Mouse (Mus musculus) layer of hippocampus, adult 8-10 months (tissue): Measurements from ENCODE around the gene Rab5b. TPM values are rescaled to one million over a fixed set of nuclear protein-coding genes. Genes with fewer than 3 reads are reported as not detected.
"Not testable (repeated sequence)": the region's sequence is repeated elsewhere in the genome, so short reads cannot be mapped to it uniquely, and the experiment has no call there.

Experiments
- DNase-seq, 2 experiments: peaks; one replicate each; pipeline ENCODE4 v3.0.0; 2022; ENCODE audit warnings: low spot score in 2 of 2
- total RNA-seq, 4 experiments: library from RNA; stranded (reverse); gene quantifications; 2 replicates each; pipeline ENCODE4 v1.2.4; 2022

Rab5b gene
- 100 to 1,000 TPM; 132 to 151 (median 135) TPM for total RNA-seq

DNA sequence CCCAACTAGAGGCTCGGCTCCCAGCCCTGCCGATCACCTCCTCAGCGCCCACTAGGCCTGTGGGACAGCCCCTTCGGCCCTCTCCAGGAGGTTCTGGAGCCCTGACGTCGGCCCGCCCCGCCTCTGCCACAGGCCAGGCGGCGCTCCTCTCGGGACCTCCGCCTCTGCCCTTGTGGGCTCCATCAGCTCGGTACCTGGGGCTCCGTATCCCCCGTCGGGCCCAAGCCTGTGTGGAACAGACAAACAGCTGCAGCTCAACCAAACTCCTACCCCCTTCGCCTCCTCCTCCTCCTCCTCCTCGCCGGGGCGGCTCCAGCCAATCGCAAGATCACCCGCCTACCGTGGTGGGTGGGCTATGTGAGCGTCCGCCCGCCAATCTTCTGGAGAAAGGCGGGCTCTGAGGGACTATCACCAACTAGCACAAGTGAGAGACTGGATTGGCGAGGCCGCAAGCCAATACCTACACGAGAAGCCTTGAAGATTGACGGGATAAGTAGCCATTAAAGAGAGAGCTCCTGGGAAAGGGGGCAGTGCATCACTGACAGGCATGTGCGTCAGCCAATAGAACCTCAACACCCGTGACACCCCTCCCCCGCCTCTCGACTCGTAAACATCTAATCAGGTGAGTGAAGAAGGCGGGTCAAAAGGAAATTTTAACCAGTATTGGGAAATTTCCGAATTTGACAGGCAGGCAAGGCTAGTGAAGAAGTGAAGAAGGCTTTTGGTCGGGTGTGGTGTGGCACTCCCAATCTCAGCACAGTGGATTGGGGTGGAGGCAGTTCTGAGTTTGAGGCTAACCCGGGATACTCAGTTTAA lies at the start of gene Rab5b:
Gene Rab5b, minus strand, starts transcription at position 273 of the 816 bp plus-strand sequence.
- peak; percentile 100 for DNase-seq

DNA sequence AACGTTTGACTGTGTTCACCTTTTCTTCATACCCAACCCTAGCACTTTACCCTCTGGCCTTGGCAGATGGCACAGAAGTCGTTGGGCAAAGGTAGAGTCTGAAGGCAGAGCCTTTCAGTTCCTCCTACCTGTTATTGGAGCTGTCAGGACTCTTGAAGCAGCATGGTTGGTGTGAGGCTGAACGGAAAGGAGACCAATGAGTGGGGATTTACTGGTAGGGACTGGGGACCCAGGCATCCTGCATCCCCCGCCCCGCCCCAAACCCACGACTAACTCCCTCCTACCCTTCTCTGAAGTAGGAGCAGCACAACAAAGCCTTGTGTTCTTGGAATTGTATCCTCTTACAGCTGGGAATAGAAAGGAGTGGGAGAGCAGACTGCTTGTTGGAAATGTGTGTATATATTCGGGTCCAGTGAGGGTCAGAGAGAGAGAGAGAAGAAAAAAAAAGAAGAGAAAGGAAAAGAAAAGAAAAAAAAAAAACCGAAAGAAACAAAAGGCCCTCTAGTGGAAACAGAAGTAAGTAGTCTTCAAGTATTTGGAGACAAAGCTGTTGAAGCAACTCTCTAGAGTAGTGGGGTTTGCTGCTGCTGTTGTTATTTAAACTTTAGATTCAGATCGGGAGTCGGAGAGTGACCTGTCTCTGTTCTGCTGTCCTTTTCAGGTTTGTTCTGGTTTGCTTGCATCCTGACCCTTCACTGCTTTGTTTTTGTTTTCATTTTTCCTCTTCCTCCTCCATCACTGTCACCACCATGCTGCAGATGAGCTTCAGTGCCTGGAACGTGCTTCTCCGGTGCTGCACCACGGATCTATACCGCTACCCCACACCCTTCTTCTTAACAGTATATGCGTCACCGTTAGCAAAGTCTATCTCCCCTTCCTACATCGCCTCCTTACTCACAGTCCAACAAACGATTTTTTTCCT lies 48.9 kb upstream of the Rab5b start, which contains the start of gene Dgka:
Gene Dgka, minus strand, starts transcription at position 176 of the 922 bp plus-strand sequence.
- no peak for DNase-seq

DNA sequence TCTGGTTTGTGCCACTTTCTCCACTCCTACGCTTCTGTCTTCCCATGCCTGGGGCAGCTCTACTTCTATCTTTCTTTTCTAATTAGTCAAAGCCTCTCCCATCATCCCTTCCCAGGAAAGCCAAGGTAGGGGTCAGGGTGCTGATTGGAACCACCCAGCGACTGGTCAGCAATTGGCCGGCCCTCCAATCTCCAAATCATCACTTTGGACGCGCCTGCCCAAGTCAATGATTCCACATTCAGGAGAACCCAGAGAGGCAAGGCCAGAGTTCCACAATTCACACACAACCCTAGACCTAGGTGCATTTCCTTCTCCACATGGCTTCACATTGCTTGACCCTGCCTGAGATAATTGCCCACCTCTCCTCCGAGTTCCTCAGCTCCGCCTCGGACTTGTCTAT lies 48.1 kb upstream of the Rab5b start:
- no peak for DNase-seq

DNA sequence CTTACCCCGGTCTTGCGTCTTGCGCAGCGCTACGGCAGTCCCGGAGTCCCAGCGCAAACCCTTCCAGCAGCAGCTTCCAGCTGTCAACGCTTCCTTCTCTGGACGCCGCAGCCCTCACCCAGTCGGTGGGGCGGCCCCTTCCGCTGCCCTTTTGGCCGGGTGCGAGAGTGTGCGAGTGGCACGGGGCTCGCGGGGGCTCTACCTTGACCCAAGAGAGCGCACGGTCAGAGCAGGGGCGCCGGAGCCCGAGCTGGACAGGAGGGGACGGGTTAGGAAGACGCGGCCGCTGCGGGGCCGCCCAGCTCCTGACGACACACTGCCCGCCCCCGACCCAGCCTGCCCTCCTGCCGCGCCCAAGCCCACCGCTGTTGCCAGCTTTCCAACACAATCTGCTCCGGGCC lies 47.7 kb upstream of the Rab5b start:
- peak in 1 of 2 experiments; percentile 28 for DNase-seq

DNA sequence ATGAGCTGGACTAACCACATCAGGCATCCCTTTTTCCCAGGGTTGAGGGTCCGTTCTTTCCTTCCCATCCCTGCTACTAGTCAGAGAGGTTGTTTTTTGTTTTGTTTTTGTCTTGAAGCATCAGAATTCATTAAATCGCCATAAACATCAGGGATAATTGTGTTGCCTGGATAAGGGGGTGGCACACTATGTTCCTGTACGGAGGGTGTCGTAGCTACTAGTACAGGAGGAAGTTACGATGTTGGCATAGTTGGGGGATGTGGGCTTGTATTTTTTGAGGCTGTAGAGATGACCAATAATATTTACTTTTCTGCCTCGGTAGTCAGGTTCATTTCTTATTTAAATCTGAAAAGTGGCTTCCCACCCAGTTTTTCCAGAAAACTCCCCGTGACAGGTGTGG lies 47.2 kb upstream of the Rab5b start:
- no peak for DNase-seq

DNA sequence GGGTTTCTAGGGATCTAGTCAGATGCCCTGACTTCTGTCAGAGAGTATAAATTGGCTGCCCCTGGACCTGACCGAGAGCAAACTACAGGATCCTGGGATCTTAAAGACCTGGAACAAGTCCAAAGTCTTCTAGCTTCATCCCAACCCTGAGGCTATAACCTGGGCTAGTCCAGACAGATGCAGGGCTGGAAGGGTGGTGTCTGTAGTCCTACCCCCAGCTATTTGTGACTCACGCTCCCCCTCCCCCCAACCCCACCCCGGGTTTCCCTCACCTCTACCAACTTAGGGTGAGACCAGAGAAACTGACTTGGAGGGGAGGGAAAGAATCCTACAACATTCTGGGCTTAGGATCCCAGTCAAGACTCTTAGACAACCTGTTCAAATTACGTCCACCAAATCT lies 46.6 kb upstream of the Rab5b start:
- no peak for DNase-seq

DNA sequence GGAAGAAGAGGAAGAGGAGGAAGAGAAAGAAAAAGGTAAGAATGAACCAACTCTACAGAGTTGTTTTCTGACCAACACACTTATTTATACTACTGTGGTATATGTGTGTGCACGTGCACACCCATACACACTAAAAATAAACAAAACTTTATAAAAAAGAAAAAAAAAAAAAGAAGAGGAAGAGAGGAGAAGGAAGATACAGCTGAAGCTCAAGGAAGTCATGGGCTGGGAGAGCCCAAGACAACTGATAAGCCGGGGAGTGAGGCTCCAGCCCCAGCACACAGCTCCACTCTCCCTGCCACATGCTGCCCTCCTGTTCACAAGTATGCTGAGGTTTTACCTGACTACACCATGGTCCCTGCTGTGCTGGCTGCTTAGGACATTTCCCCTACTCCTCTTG lies 44.2 kb upstream of the Rab5b start:
- no peak for DNase-seq

DNA sequence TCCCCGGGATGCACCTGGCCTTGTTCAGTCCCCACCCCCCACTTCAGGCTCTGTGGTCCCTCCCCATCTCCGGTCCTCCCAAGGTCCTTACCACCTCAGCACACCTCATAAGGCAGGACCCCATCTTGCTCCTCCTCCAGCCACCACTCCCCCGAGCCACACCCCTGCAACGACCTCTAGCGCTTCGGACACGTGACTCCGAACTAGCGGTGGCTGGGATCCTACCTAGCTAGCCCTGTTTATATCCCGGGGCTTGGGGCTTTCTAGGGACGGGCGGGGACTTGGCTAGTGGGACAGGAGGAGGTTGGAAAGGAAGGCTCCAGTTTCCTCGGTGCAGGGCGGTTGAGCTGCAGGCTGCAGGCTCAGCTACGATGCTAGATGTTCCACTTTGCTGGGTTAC lies 41.4 kb upstream of the Rab5b start:
- DNase-seq: no peak

DNA sequence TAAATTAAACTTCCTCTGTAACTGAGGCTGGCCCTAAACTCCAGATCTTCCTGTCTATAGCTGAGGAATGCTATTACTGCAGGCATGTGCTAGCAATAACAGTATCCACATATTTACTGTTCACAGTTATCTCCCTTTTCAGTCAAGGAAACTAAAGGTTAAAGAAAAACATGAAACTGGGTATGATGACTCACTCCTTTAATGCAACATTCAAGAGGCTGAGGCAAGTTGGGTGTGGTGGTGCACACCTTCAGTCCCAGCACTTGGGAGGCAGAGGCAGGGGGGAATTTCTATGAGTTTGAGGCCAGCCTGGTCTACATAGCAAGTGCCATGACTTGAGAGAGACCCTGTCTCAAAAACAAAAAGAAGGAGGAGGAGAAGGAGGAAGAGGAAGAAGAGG lies 35.9 kb upstream of the Rab5b start:
- no peak for DNase-seq

DNA sequence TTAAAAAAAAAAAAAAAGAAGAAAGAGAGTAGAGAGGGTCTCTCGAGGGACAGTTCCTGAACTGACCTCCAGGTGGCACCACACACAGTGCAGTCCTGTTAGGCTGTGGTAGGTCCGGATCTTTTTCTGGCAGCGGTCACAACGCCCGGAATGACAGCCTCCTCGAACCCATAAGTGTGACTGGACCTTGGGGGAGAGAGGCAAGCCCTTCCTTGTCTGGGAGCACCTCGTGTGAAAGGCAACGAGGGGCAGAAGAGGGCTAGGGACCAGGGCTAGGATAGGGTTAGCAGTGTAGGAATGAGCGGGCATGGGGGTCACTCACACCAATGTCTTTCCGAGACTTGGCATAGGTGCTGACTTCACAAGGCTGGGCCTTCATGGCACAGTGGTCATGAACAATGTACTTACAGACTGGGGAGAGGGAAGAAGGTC lies 35.0 kb upstream of the Rab5b start:
- peak in 1 of 2 experiments; percentile 69 for DNase-seq

DNA sequence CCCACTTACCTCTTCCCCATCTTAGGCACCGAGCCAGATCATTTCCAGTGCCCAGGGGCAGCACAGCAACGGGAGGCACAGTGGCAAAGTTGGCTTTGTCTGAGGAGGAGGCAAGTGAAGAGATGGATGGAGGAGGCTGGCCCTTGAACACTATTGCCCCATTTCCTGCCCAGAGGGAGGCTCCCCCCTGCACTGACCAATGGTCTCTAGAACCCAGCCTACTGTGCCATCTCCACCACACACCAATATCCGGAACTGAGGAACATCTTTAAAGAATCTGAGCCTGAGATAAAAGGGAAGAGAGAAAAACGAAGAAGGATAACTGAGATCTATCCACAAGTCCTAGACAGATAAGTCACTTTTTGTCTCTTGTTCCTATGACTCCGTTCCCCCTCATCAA lies 32.0 kb upstream of the Rab5b start:
- no peak for DNase-seq

DNA sequence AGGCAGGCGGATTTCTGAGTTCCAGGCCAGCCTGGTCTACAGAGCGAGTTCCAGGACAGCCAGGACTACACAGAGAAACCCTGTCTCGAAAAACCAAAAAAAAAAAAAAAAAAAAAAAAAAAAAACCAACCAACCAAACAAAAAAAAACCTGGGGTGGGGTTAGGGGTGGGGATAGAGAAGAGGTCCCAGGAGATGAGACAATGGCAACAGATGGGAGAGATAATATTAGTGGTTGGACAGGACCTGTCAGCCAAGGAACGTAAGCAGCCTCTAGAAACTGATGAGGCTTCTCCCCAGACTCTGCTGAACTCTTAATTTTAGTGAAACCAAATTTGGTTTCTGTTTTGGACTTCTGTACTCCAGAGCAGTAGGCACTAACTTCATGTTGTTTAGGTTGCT lies 29.4 kb upstream of the Rab5b start:
- DNase-seq: not testable (repeated sequence)

DNA sequence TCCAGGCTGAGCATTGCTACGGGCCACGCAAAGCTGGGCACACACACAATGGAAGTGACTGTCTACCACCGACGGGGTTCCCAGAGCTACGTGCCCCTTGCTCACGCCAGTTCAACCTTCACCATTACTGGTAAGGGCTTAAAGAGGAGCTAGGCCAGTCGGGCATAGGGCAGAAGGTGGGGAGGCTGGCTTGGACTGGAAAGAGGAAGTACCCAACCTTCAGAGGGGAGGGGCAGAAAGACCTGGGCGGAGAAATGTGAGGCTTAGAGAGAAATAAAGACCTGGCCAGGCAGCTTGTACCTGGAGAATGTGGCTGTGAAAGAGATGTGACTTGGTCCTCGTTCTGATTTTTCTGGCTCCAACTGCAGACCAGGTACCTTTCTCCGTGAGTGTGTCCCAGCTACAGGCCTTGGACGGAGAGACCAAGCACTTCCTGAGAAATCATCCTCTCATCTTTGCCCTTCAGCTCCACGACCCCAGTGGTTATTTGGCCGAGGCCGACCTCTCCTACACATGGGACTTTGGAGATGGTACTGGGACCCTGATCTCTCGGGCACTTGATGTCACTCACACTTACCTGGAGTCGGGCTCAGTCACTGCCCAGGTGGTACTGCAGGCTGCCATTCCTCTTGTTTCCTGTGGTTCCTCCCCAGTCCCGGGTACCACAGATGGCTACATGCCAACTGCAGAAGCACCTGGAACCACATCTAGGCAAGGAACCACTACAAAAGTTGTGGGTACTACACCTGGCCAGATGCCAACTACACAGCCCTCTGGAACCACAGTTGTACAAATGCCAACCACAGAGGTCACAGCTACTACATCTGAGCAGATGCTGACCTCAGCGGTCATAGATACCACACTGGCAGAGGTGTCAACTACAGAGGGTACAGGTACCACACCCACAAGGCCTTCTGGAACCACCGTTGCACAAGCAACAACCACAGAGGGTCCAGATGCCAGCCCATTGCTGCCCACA lies 19.8 kb upstream of the Rab5b start:
- DNase-seq: no peak

DNA sequence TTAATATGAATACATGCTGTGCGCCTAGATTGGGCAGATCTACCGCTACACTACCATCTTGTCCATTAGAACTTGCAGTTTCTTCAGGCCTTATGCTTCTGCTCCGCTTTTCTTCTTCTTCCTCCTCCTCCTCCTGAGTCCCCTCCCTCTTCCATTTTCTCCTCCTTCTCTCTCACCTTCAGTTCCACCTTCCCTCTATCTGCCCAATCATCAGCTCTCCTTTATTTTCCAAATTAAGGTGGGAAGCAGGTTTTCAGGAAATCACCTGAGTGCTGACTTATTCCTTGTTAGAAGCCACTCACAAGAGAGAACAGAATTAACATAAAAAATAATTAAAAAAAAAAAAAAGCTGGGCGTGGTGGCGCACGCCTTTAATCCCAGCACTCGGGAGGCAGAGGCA lies 15.3 kb upstream of the Rab5b start:
- DNase-seq: not testable (repeated sequence)

DNA sequence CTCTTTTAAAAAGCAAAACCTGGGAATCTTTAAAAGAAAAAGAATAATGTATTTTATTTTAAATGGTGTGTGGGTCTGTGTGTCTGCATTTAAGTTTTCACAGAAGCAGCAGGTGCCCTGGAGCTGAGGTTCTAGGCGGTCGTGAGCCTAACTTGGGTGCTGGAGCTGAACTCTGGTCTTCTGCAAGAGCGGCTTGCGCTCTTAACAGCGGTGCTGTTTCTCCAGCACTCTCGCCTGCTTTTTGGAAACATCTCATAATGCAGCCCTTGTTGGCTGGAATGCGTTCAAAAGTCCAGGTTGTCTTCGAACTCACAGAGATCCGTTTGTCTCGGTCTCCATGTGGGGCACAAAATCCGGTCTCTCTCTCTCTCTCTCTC lies 9.2 kb upstream of the Rab5b start:
- no peak for DNase-seq

DNA sequence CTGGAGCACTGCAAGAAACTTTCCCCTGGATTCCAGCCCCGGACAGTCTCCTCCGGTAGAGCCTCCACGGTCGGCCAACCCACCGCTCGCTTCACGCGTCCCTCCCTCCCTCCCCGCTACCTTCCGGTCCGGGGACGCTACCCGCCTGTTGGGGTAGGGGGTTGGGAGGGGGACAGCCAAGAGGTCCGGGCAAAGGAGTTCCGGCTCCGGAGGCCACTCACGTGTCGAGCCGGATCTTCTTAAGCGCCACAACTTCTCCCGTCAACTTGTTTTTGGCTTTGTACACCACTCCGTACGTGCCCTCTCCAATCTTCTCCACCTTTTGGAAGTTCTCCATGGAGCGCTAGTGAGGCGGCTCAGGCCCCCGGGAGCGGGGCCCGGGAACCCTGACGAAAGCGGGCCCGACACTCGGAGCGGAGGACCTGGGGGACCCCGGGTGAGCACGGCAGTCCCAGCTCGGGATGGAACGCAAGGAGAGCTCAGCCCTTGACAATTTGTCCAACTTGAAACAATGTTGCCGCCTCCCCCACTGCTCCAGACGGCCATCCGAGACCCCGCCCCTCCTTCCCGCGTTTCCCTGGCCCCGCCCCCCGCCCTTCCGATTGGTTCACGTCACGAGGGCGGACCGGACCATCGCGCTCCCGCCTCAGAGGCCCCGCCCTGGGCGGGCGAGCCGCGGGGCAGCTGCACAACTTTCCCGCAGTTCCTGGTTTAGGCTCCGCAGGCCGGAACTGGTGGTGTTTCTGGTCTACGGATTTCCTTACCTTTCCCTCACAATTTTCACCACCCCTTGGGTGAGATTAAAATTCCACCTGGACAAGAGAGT lies 8.6 kb upstream of the Rab5b start, which contains the start of gene Cdk2:
Gene Cdk2, minus strand, starts transcription at position 541 of the 826 bp plus-strand sequence.
- DNase-seq: peak; percentile 64 to 76

DNA sequence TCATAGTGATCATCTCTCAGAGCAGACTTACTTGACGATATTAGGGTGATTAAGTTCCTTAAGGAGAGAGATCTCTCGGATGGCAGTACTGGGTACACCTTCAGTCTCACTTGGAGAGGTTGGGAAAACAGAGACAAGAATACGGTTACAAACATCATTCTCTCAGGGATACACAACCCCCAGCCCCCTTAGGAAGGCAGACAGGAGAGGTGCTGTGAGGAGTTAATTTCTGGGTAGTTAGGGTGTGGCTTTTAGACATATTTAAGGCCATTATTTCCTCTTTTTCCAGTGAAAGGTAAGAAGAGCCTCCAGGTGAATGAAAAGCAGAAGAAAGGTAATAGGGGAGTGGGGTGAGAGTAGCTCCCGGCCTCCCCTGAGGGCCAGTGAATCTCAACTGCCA lies 7.8 kb upstream of the Rab5b start, which contains the start of gene Pmel:
Gene Pmel, plus strand, starts transcription at position 301 of the 400 bp plus-strand sequence.
- no peak for DNase-seq

DNA sequence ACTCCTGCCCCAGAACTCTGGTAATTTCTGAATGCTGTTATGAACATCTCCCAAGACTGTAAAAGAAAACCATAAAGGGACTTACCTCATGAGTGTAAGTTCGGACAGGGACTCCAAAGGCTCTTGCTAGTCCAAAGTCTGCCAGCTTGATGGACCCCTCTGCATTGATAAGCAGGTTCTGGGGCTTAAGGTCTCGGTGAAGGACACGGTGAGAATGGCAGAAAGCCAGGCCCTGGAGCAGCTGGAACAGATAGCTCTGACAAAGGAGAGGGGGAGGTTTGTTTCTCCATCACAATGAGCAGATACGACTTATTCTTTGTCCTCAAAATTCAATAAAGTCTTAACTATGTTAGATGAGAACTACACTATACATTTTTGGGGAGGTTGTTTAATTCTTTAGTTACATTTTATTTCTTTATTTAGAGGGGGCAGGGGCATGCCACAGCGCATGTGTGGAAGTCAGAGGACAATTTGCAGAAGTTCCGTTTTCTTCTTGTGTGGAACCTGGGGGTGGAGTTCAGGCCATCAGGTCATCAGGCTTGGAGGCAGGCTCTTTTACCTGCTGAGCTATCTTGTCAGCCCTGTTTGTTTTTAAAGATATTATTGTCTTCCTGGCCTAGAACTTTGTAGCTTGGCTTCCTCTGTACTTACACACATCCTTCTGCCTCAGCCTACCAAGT lies 6.4 kb upstream of the Rab5b start:
- no peak for DNase-seq

DNA sequence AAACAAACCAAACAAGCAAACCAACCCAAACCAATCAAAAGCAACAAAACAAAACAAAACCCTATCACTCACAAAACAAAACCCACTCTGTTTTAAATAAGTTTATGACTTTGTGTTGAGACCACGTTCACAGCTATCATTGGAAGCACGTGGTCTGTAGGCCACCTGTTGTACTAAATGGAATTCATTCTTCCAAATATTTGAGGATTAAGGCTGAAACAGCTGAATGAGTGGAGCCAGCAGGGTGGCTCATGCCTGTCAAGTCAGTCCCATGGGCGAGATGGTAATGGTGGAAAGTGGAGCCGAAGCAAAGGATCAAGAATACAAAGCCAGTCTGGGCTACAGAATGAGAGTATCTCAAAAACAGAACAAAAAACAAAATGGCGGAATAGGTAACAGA lies 4.6 kb upstream of the Rab5b start:
- no peak for DNase-seq
